Mouse (Mus musculus): ENCODE measurements around the gene Iqcc. TPM values are rescaled to one million over a fixed set of nuclear protein-coding genes. Genes with fewer than 3 reads are reported as not detected.

Iqcc gene
- polyA plus RNA-seq, 1 experiment: 67.4 TPM

GRCm38 (mm10) chr4:129600233-129601158 lies 18.4 kb downstream of the Iqcc start, which contains the start of the genes Eif3i and Tmem234:
Gene Eif3i, minus strand, starts transcription at chr4:129600648.
Gene Tmem234, plus strand, starts transcription at chr4:129600668.
- TF ChIP-seq CTCF (conservative IDR thresholded peaks at IDR 0.05; ENCODE audit: insufficient read depth, insufficient read length, low read depth, low read length) (0 out of 2 replicates have a peak, but pooled peaks have one; percentile 3), POLR2A (IDR thresholded peaks at IDR 0.05; ENCODE audit: low read depth, low read length) (peak; percentile 64)
- Histone ChIP-seq H3K27me3 (replicated peaks; ENCODE audit: control insufficient read depth, insufficient read depth, low read length) (no peaks in the 10 kb centered on the region), H3K4me3 (ENCODE audit: insufficient read depth, low read depth, low read length) (peak within 1 kb of the TSS; percentile 90), H3K4me1 (ENCODE audit: control insufficient read depth, insufficient read depth, low read length) (peaks cover 7% of the 10 kb centered on the region; the same call in 1 of the 2 replicates), H3K36me3 (ENCODE audit: control insufficient read depth, insufficient read depth, low read length) (no peaks in the 10 kb centered on the region), H3K27ac (ENCODE audit: insufficient read depth, low read depth, low read length) (peak within 1 kb of the TSS; percentile 54; the same call in 1 of the 2 replicates)
- peak; percentile 91 for DNase-seq
- WGBS: under 1% methylated on average over 74 of the region's 74 CpGs

- Histone ChIP-seq H3K27me3 (replicated peaks; ENCODE audit: control insufficient read depth, insufficient read depth, low read length) (no peaks in the 10 kb centered on the region), H3K27ac (ENCODE audit: insufficient read depth, low read depth, low read length) (no peak overlapping the region), H3K4me1 (ENCODE audit: control insufficient read depth, insufficient read depth, low read length) (peaks cover 3% of the 10 kb centered on the region; the same call in 1 of the 2 replicates), H3K36me3 (ENCODE audit: control insufficient read depth, insufficient read depth, low read length) (peaks cover 4% of the 10 kb centered on the region), H3K4me3 (ENCODE audit: insufficient read depth, low read depth, low read length) (no peak overlapping the region)
- no peak for DNase-seq
- TF ChIP-seq CTCF (conservative IDR thresholded peaks at IDR 0.05; ENCODE audit: insufficient read depth, insufficient read length, low read depth, low read length) (no peak), POLR2A (IDR thresholded peaks at IDR 0.05; ENCODE audit: low read depth, low read length) (no peak)
- 67% methylated on average over 4 of the region's 4 CpGs for WGBS
Measured at GRCm38 (mm10) chr4:129588865-129589264, 30.0 kb downstream of the Iqcc start.

GRCm38 (mm10) chr4:129586943-129587342 lies 32.0 kb downstream of the Iqcc start:
- peak; percentile 80 for DNase-seq
- Histone ChIP-seq H3K36me3 (ENCODE audit: control insufficient read depth, insufficient read depth, low read length) (no peaks in the 10 kb centered on the region), H3K27me3 (replicated peaks; ENCODE audit: control insufficient read depth, insufficient read depth, low read length) (no peaks in the 10 kb centered on the region), H3K4me1 (ENCODE audit: control insufficient read depth, insufficient read depth, low read length) (peaks cover 3% of the 10 kb centered on the region; the same call in 1 of the 2 replicates), H3K27ac (ENCODE audit: insufficient read depth, low read depth, low read length) (peak overlapping the region; percentile 34; the same call in 1 of the 2 replicates), H3K4me3 (ENCODE audit: insufficient read depth, low read depth, low read length) (no peak overlapping the region)
- 31% methylated on average over 1 of the region's 1 CpGs for WGBS
- TF ChIP-seq POLR2A (IDR thresholded peaks at IDR 0.05; ENCODE audit: low read depth, low read length) (no peak), CTCF (conservative IDR thresholded peaks at IDR 0.05; ENCODE audit: insufficient read depth, insufficient read length, low read depth, low read length) (no peak)

GRCm38 (mm10) chr4:129585773-129586172 lies 33.1 kb downstream of the Iqcc start:
- 78% methylated on average over 9 of the region's 9 CpGs for WGBS
- Histone ChIP-seq H3K36me3 (ENCODE audit: control insufficient read depth, insufficient read depth, low read length) (no peaks in the 10 kb centered on the region), H3K27ac (ENCODE audit: insufficient read depth, low read depth, low read length) (no peak overlapping the region), H3K4me1 (ENCODE audit: control insufficient read depth, insufficient read depth, low read length) (peaks cover 3% of the 10 kb centered on the region; the same call in 1 of the 2 replicates), H3K4me3 (ENCODE audit: insufficient read depth, low read depth, low read length) (no peak overlapping the region), H3K27me3 (replicated peaks; ENCODE audit: control insufficient read depth, insufficient read depth, low read length) (no peaks in the 10 kb centered on the region)
- no peak for DNase-seq
- TF ChIP-seq CTCF (conservative IDR thresholded peaks at IDR 0.05; ENCODE audit: insufficient read depth, insufficient read length, low read depth, low read length): no peak
- TF ChIP-seq POLR2A (IDR thresholded peaks at IDR 0.05; ENCODE audit: low read depth, low read length): no peak

GRCm38 (mm10) chr4:129584884-129585608 lies 33.9 kb downstream of the Iqcc start:
- WGBS: 2% methylated on average over 36 of the region's 36 CpGs
- DNase-seq: peak; percentile 94
- TF ChIP-seq CTCF (conservative IDR thresholded peaks at IDR 0.05; ENCODE audit: insufficient read depth, insufficient read length, low read depth, low read length) (peak; percentile 78), POLR2A (IDR thresholded peaks at IDR 0.05; ENCODE audit: low read depth, low read length) (no peak)
- peak overlapping the region; percentile 66 for H3K4me3 ChIP-seq (ENCODE audit: insufficient read depth, low read depth, low read length)
- peak overlapping the region; percentile 72 for H3K27ac ChIP-seq (ENCODE audit: insufficient read depth, low read depth, low read length)
- H3K27me3 ChIP-seq (replicated peaks; ENCODE audit: control insufficient read depth, insufficient read depth, low read length): no peaks in the 10 kb centered on the region
- peaks cover 3% of the 10 kb centered on the region; the same call in 1 of the 2 replicates for H3K4me1 ChIP-seq (ENCODE audit: control insufficient read depth, insufficient read depth, low read length)
- no peaks in the 10 kb centered on the region for H3K36me3 ChIP-seq (ENCODE audit: control insufficient read depth, insufficient read depth, low read length)

- WGBS: 79% methylated on average over 1 of the region's 1 CpGs
- Histone ChIP-seq H3K27ac (ENCODE audit: insufficient read depth, low read depth, low read length) (peak overlapping the region; percentile 72; the same call in 1 of the 2 replicates), H3K27me3 (replicated peaks; ENCODE audit: control insufficient read depth, insufficient read depth, low read length) (no peaks in the 10 kb centered on the region), H3K4me3 (ENCODE audit: insufficient read depth, low read depth, low read length) (no peak overlapping the region; the same call in 1 of the 2 replicates), H3K36me3 (ENCODE audit: control insufficient read depth, insufficient read depth, low read length) (no peaks in the 10 kb centered on the region), H3K4me1 (ENCODE audit: control insufficient read depth, insufficient read depth, low read length) (peaks cover 3% of the 10 kb centered on the region; the same call in 1 of the 2 replicates)
- DNase-seq: no peak
- no peak for TF ChIP-seq POLR2A (IDR thresholded peaks at IDR 0.05; ENCODE audit: low read depth, low read length)
- no peak for TF ChIP-seq CTCF (conservative IDR thresholded peaks at IDR 0.05; ENCODE audit: insufficient read depth, insufficient read length, low read depth, low read length)
Measured at GRCm38 (mm10) chr4:129584370-129584769, 34.5 kb downstream of the Iqcc start.
